Mouse (Mus musculus) MEL-GATA-1-ER (cell line): Measurements from ENCODE around the gene Supt4a.

ENCODE experiments used
- DNase-seq: peaks from one replicate; pipeline ENCODE4 v3.0.0-alpha.2; 2012; ENCODE audit warnings: low read depth; ENCODE audit errors: extremely low read depth

Gene Supt4a

GRCm38 (mm10) chr11:87751031-87751430 lies 13.7 kb downstream of the Supt4a start:
- no peak for DNase-seq

DNA sequence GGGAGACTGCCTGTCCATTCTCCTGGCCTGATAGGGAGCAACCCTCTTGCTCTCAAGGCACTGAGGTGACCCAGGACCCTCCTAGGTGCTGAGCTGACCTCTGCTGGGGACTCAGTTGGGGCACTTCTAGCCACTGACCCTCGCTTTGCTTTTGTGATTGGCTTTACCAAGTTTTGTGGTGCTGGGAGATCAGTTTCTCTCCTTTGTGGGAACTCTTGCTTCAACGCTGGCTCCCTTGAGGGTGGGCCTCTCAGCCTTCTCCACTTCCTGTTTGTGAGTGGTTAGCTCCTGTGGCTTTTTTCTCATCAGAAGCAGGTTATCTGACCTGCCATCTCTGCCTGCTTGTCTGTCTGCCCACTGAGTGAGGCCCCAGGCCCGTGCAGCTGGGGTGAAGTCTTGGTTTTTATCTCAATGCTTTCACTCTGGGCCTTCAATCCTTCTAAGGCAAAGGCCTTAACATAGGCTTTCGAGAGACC lies 14.2 kb downstream of the Supt4a start:
- peak; percentile 96 for DNase-seq

DNA sequence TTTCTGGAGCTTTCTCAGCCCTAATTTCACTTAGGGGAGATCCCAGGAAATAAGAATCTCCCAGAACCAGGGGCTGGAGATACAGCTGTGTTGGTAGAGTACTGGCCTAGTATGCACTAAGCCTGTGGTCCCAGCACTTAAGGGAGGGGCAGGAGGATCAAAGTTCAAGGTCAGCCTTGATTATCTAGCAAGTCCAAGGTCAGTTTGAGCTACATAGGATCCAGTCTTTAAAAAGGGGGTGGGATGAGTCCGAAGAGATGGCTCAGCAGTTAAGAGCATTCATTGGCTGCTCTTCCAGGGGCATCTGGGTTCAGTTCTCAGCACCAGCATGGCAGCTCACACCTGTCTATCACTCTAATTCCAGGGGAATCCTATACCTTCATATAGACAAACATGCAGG lies 15.0 kb downstream of the Supt4a start:
- no peak for DNase-seq

DNA sequence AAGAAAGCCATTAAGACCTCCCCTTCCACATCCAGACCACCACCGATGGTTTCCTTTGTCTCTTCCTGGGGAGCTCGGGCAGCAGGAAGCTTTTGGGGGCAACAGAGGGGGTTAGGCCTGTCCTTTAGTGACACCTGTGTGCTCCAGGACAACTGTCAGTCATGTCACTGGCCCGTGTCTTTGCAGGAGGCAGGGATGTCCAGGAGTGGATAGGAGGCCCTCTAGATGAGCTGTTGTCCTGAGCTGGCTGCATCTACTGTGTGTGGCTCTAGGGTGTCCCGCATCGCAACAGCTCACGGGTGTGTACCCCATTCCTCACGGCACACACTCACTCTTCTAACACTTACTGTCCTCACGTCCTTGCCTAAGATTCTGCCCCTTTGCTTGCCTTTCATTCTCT lies 15.9 kb downstream of the Supt4a start:
- no peak for DNase-seq

DNA sequence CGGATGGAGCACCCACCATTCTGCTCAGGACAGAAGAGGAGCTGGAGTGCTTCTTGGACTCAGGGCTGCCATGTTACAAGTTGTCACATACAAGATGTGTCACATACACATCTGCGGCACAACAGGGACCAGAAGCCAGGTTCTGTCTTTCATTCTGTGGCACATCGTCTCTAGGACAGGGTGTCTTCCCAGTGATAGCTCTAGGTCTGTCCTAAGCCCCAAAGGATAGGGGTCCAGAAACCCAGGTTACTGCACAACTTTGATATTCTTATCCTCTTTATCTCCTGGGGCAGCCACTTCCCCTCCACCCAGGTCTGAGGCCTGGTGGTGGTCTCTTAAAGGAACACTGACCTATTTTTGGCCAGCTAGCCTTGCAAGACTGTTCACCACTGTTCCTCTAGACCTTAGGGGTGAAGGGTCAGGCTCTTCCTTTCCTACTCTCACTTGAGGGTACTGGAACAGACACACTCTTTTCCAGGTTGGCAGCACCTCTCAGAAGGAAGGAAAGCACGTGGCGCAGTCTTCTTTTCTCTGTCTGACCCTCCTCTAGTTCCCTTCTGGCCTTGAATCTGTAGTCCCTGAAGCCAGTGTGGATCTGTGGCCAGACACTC lies 16.6 kb downstream of the Supt4a start:
- DNase-seq: peak; percentile 77

GRCm38 (mm10) chr11:87754603-87755002 lies 17.3 kb downstream of the Supt4a start:
- peak; percentile 87 for DNase-seq

DNA sequence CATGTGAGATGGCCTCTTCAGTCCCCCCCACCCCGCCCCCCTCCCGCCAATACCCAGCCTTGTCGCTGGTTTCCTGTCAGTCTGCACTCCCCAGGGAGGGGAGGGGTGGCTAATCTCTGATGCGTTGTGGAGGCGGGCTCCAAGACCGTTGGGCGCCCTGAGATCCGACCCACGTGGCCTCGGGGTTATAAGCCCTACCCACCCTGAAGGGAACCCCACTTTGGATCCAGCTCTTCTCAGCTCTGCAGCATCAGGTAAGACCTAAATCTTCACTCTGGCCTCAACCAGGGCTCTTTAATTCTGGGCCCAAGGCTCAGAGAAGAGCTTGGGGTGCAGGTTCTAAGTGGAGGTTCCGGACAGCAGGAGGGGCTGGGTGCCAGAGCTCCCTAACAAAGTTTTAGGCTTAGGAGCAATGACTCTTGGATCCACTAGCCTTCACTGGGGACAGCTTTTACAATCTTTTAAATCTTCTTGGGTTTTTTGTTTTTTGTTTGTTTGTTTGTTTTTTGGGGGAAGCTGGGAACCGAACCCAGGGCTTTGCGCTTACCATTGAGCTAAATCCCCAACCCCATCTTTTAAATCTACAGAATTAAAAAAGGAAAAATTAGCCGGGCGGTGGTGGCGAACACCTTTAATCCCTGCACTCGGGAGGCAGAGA lies 18.1 kb downstream of the Supt4a start:
- peak; percentile 95 for DNase-seq

DNA sequence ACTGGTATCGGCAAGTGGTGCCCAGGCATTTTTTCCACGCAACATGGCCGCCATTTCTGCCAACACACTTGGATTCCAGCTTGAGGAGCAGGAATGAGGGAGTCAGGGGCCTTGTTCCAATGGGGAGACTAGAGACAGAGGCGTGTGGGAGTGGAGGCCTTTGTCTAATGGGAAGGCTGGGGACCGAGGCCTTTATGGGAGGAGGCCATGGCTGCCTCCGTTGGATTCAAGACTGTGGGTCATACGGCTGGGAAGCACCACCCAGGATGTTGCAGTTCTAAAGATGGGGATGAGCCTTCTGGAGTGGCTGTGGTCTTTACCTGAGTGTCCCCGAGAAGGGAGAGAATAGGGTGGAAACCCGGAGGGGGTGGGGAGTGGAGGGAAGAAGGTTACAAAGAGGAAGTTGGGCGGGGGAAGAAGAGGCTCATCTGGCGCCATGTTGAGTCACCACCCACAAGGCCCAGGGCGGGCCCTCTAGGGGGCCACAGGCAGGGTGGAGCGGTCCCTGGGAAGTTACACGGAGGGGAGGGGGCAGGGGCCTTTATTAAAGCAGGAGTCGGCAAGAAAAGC lies 19.0 kb downstream of the Supt4a start:
- no peak for DNase-seq

- DNase-seq: no peak
Observed at GRCm38 (mm10) chr11:87757001-87757954, 19.9 kb downstream of the Supt4a start.

DNA sequence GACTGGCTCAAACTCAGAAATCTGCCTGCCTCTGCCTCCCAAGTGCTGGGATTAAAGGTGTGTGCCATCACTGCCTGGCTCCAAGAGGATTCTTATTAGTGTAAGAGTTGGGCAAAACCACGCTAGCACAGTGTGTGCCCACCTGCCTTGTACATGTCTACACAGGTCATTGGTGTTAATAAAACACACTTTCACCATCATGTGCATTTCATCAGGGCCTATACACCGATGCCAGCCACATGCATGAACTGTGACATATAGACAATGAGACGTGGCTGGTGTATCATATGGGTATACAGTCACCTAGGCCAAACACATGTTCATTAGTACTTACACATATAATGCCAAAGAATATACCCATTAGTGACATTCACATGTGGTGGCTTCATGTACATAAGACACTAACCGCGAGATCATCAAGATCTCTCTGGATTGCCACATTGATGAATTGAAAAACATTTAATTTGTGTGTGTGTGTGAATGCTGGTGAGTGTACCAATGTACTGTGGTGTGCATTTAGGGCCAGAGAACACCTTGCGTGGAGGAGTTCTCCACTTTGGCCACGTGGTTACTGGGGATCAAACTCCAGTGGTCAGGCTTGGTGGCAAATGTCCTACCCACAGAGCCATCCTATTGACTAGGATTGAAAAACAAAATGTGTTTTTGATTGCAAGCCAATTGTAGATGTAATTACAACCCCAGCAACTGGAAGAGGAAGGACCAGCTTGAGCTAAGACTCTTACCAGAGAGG lies 21.0 kb downstream of the Supt4a start:
- DNase-seq: peak; percentile 70

DNA sequence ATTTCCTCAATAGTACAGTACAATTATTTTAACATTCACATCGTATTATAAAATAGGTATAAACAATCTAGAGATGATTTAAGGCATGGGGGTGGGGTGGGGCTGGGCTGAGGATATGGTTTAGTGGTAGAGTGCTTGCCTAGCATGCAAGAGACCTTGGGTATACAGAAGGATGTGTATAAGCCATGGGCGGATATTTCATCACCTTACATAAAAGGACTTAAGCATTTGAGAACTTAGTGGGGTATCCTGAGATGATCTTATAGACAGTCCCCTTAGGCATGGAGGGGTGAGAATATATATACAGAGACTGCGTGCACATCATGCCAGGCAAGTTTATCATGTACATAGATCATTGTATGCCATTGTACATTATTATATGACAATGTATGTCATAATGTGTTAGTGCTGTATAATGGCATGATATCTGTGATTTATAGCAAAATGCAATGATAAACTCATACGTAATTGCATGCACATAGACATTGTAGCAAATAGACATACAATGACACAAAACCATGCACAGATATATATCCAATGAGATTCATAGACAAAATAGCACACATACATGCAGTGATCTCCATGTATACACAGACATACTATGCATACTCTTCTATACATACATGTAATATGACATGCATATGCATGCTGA lies 21.7 kb downstream of the Supt4a start:
- DNase-seq: peak; percentile 80

DNA sequence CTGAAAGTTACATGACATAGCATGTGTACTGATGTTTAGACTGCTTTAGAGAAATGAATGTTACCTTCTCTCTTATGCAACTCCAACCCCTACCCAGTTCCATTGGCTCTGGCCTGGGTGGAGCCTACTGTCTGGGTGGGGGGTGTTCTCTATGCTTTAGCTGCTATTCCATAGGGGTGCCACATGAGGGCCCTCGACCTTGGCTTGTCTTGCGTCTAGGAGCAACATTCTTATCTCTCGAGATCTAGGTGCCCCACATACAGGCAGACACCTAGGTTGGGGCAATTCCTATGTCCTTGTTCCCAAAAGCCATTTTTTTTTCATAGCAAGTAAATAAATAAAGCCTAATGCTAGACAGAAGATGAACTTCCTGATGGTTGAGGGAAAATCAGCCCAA lies 22.3 kb downstream of the Supt4a start:
- DNase-seq: peak; percentile 80

DNA sequence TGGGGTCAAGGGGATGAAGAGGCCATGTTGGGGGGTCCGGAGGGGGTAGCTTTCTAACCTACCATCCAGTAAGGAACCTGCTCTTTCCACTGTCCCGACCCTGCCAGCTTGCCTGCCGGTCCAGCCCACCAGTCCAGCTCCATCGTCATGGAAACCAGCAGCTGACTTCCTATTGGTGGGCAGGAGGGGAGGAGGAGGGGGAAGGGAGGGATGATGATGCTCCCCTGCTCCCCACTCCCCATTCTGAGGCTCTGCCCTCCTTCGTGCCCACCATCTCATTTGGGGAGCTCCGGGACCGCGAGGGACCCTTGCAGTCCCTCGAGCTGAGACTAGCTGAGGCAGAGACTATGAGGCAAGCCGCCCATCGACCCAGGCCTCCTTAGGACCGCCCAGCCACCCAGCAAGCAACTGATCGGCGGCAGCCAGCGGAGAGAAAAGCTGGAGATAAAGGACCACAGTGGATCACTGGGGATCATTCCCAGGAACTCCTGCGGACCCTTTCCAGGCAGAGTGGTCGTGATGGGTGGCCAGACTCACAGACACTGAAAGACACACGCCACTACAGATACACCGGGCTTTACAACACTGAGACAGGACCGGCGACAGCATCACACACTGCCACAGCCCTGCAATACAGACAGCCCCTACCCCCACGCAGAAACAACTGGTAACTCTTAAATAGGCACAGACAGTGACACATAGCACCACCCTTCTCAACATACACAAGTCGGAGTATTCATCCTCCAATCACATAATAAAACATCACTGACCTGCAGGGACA lies 23.1 kb downstream of the Supt4a start, which contains the start of gene Tspoap1:
Gene Tspoap1, plus strand, starts transcription at position 241 of the 781 bp plus-strand sequence.
- peak; percentile 51 for DNase-seq

DNA sequence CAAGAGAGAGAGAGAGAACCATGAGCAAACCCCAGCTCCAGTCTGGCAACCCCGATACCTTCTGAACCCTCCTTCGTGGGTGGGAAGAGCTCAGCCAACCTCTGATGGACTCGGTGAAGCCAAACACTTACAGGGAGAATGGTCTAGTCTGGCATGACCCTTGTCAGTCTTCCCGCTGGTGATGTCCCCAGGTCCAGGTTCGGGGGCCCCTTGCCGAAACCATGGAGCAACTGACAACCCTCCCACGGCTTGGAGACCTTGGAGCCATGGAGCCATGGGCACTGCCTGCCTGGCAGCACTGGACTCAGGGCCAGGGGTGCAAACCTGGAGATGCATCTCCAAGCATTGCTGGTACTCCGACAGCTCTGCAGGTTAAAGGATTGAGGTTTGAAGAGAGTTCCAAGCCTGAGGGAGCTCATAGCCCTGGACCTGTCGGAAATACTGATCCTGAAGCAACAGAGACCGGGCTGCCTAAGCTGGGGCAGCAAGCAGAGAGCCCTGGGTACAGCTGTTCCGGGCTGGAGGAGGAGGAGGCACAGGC lies 23.9 kb downstream of the Supt4a start:
- DNase-seq: peak; percentile 28

DNA sequence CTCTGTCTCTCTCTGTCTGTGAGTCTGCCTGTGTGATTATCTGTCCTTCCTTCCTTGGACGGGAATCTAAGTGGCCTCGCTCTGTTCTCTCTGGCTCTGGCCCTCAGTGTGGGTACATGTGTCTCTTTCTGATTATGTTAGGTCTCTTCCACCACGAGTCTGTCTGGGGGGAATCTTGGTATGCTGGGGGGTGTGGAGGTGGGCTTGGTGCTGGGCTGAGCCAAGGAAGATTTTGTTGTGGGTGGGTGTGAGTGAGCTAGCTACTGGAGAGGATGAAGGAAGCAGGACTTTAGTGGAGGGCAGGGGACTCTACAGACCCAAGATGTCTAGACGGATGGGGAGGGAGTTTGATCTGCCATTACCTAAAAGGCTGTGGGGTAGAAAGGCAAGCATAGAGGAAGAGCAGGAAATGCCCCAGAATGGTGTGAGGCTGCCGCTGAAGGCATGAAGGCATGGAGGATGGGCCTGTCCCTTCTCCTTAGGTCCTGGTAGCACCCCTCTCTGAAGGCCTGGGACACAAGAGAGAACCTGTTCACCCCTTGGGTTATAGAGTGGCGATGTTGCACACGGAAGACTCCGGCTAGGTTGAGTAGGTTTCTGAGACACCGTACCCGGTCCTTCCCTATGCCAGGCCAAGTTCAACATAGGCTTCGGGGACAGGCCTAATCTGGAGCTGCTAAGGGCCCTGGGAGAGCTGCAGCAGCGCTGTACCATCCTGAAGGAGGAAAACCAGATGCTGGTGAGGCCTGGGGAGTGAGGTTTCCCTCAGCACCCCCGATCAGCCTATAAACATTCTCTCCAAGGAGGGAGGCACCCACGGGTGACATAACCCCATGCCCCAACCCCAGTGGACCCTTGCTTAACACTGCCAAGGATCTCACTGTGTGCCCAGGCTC lies 24.7 kb downstream of the Supt4a start:
- no peak for DNase-seq

- DNase-seq: no peak
Observed at GRCm38 (mm10) chr11:87762702-87763385, 25.5 kb downstream of the Supt4a start.

DNA sequence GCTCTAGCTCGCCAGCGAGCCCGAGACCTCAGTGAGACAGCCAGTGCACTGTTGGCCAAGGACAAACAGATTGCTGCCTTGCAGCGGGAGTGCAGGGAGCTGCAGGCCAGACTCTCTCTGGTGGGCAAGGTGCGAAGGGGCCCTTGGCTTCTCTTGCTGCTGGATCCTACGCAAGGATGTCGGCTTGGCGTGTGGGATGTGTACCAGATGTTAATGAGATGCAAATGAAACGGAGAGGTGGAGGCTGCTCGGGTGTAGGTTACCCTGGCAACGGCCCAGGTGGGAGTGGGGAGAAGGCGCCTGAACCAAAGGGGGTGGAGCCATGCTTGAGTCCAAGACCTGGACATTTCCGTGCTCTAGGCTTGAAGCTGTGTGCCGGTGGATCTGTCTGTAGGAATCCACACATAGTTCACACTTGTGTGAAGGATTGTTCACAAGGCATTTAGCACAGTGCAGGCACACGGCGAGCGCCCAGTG lies 26.2 kb downstream of the Supt4a start:
- no peak for DNase-seq
